Mouse (Mus musculus) brain, embryonic 18.5 days (tissue): ENCODE measurements around the gene Nanos1.

Experiments
- DNase-seq: peaks from one replicate; pipeline ENCODE4 v3.0.0-alpha.2; 2012; ENCODE audit warnings: low read depth, low spot score

The Nanos1 gene

DNA sequence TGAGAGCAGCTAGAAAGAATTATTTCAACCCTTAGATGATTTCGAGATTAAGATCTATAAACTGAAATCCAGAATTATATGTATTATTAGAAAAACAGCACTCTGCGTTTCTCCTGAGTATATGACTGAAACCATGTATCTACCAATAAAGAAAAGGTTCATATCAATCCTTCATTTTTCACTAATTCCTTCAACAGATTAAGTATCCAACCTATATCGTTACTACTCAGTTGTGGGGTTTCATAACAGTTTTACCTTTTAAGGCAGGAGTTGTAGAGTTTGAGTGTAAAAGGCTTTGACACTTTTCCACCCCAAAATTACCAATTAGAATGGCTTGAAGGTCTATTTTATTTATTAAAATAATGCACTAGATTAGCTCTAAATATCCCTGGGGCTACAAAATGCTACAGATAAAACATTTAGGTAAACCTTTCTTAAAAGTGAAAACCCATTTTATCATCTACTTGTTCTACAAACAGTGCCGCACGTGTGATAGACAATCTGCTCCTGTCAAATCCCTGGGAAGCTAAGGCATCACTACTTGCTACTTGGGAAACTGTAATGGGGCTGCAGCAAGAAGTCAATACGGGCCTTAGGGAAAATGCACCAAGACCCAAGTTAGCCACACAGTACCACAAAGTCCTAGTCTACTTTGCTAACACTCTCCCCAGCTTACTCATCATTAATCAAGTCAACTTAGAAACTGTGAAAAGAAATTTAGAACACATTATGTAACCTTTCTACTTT lies 32.6 kb downstream of the Nanos1 start:
- DNase-seq, result no peak

- no peak for DNase-seq
Observed at GRCm38 (mm10) chr19:60789452-60789851, 33.7 kb downstream of the Nanos1 start.

DNA sequence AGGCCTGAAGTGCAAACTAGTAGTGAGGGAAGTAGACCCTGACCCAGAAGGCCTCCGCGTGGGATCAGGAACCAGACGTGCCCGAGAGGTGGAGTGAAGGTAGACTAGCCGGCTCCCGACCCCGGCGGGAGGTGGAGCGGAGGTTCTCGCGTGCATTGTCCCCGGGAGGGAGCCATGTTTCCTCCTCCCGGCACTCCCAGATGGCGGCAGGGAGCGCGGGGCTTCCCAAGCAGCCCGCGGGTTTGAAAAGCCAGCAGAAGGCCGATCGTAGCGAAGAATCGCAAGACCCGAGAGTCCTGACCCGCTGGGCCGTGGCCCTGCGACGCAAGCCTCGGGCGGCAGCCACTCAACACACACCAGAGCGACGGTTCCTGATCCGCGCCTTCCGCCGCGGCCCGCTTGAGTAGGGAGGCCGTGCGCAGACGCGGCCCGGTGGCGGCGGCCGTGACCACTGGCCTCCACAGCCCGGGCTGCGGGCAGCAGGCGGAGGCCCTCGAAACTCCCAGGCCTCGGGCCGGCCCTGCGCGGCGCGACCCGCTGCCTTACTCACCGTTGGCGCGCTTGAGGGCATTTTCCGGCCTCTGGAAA lies 34.2 kb downstream of the Nanos1 start:
- DNase-seq, result no peak

DNA sequence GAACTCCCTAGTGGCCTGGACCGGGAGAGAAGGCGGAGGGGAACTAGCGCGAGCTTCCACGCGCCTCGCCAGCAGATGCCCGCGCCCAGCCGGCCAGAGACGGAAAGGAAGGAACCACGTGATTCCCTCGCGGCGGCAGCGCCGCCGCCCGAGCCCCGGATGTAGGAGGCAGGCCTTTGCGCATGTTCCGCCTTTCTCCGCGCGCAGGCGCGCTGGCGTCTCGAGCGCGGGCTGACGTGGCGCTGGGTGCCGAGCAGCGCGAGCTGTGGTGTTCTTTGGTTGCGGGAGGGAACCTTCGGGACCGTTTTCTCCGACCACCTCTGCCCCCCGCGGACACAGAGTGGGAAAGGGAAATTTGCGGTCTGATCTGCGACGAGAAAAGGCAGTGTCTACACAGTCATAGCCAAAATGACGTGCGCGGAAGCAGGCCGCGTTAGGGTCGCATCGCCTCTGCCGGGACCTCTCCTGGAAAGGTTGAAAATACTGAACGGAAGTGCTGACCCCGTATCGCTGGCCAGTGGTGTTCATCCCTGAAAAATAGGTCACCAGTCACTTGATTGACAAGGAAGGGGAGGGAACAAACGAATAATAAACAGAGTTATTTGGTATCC lies 34.9 kb downstream of the Nanos1 start, which contains the start of gene Eif3a:
Eif3a (minus strand) TSS at position 108 of the 611 bp plus-strand sequence.
- peak; percentile 85 for DNase-seq

GRCm38 (mm10) chr19:60791164-60791563 lies 35.4 kb downstream of the Nanos1 start:
- no peak for DNase-seq

- no peak for DNase-seq
Observed at GRCm38 (mm10) chr19:60793170-60793707, 37.5 kb downstream of the Nanos1 start.

DNA sequence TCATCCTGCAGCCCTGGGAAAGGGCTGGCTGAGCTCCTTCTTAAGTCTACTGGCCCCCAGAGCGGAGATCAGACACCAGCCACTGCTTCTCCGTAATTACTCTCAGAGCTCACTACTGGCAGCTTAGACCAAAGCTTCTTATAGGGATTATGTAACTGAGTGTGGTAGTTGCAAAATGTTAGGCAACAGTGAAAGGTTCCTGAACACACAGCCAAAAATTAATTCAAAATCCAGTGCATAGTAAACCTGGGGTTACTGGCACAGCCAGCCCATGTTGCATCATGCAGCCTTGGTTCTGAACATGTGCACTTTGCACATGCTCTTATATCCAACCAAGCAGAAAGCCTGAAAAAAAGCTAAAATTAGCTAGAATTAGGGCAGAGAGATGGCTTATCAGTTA lies 39.5 kb downstream of the Nanos1 start:
- DNase-seq, result no peak

GRCm38 (mm10) chr19:60797415-60797814 lies 41.6 kb downstream of the Nanos1 start:
- no peak for DNase-seq

DNA sequence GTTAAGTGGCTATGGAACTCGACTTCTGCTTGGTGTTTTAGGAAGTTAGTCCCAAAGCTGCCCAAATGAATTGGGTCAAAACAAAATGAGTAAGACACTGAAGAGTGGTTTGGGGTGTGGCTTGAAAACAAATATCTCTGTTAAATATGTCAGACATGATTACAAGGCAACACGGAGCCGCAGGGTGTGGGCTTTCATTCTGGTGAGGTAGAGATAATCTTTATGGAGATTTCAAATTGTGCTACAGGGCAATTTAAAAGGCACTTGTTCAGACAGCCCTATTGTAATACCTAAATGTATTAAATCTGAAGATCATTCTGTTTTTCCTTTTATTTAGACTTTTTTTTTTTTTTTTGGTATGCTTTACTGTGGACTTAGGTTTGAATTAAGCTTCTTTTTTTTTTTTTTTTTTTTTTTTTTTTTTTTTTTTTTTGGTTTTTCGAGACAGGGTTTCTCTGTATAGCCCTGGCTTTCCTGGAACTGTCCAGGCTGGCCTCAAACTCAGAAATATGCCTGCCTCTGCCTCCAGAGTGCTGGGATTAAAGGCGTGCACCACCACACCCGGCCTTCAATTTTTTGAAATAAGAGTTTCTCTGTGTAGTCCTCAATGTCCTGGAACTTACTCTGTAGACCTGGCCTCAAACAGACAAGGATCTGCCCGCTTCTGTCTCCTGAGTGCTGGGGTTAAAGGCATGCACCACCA lies 44.2 kb downstream of the Nanos1 start:
- DNase-seq, result no peak

GRCm38 (mm10) chr19:60804903-60805302 lies 49.1 kb downstream of the Nanos1 start:
- DNase-seq, result no peak
